Mouse (Mus musculus) lung, adult 2 months (tissue): ENCODE data around the gene Preb.

Source experiments
- CTCF ChIP-seq: fragments of 200-500 bp; IDR thresholded peaks from 2 replicates; pipeline ENCODE4 v1.5.1; 2011; ENCODE audit warnings: mild to moderate bottlenecking, low read length, control low read depth; ENCODE audit not compliant: insufficient read depth
- POLR2A ChIP-seq: fragments of 200-500 bp; IDR thresholded peaks from 2 replicates; pipeline ENCODE4 v1.6.1; 2011; ENCODE audit warnings: low read depth, mild to moderate bottlenecking, control low read depth, low read length, borderline replicate concordance; ENCODE audit errors: extremely low read depth

DNA sequence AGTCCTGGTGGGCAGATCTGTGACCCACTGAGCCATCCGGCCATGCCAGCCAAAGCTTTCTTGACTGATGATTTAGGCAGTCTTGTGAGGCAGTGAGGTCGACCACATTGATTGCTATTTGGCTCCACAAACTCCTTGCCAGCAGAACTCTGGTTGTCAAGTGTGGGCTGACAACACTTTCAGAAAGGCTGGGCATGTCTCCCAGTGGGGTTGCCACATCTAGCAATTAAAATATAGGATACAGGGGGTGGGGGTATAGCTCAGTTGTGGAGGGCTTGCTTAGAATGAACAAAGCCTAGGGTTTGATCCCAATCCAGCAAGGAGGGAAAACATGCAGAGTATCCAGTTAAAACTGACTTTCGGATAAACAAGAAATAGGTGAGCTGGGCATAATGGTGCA, 33.9 kb upstream of the Preb start:
- no peak for TF ChIP-seq CTCF
- no peak for TF ChIP-seq POLR2A
